Mouse (Mus musculus): Measurements from ENCODE around the gene Lmna. TPM values are rescaled to one million over a fixed set of nuclear protein-coding genes. Genes with fewer than 3 reads are reported as not detected.

The Lmna gene
- total RNA-seq, 2 experiments from 2014 or later: 189 to 213 TPM

DNA sequence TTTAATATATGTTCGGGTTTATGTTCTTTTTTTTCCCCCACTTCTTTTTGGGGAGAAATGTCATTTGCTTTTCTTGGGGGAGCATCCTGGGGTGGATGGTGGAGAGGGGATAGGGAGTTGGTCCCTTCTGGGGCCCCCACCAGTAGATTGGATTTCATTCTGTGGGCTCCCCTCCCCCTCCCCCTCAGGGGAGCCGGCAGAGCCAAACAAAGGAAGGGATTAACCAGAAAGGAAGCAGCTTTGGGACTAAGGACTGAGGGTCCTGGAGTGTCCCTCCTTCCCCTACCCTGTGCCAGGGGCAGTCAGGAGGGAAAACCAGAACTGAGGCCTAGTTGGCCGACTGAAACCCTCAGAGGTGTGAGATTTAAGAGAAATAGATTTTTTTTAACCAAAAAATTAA, 29.6 kb upstream of the Lmna start:
- DNase-seq: no peak

DNA sequence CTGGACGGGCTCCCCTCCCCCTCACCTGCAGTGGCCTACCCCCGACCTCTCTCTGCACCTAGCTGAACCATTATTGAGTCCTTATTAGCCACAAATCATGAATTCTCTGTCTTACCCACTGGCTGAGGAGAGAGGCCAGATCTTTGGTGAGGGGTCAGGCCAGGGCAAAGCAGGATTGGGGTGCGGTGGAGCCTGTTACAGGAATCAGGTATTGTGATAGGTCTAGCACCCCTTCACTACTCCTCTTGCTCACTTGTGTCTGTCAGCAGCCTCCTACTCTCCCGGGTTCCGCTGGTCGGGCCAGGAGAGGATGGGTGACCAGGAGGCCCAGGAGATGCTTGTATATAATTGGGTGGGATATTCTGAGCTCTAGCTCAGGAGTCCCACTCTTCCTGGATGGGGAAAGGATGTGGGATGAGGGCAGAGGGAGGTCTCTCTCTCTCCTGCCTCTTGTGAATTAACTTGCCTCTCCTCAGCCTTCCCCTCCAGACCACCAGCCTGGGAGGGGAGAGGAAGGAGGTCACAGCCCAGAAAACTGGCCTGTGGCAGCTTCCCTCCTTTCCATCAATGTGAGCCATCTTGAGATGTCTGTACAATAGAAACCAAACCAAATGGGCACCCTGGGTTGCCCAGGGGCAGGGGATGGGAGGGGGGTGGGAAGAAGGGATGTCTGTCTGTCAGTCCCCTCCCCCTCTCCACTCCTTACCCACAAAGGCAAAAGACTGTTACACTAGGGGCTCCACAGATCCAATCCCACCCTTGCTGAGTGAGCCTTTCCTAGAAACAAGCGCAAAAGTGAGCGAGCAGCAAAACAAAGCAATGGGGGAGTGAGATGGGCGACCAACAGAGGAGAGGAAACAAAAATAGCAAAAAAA, 28.8 kb upstream of the Lmna start:
- DNase-seq: no peak

DNA sequence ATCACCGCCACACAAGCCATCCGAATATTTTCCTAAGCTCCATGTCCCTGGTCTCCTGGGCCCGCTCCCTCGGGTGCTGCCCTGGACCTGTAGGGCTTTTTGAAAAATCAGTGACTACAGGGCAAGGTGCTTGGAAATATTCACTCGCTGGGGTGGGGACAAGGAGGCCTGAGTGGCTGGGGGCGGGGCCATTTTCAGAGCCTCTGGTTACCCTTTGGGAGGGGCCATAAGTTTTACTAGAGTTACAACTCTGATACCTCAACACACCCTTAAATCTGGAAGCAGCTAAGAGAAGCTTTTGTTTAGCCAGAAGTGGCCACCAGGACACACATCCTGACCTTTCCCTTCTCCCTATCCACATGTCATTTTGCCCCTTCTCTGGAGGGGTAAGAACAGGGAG, 27.4 kb upstream of the Lmna start:
- DNase-seq: no peak

DNA sequence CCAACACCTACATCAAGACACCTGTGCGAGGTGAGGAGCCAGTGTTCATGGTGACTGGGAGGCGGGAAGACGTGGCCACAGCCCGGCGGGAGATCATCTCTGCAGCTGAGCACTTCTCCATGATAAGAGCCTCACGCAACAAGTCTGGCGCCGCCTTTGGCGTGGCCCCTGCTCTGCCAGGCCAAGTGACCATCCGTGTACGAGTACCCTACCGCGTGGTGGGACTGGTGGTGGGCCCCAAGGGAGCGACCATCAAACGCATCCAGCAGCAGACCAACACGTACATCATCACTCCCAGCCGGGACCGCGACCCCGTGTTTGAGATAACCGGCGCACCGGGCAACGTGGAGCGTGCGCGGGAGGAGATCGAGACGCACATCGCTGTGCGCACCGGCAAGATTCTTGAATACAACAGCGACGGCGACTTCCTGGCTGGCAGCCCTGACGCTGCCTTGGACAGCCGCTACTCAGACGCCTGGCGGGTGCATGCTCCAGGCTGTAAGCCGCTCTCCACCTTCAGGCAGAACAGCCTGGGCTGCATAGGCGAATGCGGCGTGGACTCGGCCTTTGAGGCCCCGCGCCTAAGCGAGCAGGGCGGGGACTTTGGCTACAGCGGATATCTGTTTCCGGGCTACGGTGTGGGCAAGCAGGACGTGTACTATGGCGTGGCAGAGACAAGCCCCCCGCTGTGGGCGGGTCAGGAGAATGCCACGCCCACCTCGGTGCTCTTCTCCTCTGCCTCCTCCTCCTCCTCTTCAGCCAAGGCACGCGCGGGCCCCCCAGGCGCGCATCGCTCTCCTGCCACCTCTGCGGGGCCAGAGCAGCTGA, 26.6 kb upstream of the Lmna start:
- DNase-seq: peak; percentile 71

DNA sequence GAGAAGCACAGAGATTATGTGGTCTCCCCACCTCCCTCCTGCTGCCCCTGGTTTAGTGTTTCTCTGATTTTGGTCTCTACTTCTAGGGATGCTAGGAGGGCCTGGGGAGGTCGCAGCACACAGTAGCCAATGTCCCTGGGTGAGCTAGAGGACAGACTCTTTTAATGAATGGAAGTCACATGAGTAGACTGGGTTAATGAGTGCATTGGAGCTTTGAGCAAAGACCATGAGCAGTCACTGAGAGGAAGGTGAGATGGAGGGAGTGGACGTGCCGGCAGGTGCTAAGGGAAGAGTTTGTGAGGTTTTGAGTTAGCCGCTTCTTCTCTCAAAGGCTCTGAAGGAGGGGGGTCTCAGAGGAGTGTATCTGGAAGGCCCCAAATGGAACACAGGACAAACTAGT, 25.8 kb upstream of the Lmna start:
- no peak for DNase-seq

DNA sequence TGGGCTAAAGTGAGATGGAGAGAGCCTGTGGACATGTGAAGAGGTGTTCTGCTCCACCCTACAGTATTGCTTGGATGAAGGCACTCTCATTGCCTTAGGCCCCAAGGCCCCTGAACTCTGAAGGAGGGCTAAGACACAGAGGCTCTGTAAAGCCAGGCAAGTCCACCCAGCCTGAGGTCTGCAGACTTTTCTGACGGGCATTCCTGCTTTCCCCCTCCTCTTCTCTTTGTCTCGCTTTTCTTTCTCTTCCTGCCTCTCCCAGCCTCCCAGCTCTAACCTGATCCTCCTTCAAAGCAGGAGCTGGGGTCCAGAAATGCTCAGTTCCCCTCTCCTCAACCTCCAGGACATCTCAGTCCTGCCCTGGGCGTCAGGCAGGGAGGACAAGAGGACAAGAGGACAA, 25.2 kb upstream of the Lmna start:
- DNase-seq: no peak

DNA sequence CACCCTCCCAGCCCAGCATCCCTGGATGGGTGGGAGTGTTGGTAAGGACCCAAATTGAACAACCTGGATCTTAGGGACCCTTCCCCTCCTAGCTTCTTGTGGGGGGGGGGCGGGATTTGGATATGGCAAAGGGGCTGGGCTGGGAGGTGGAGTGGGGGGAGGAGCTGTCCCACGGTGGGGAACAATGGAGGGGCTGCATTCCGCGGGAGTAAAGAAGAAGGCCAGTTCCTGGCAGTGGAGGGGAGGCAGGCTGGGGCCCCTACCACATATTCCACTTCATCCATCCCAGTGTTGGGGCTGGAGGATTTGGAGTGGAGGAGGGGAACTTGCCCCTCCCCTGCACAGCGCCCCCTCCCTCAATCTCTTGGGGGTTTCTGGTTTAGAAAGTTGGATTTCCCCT, 23.9 kb upstream of the Lmna start:
- no peak for DNase-seq

DNA sequence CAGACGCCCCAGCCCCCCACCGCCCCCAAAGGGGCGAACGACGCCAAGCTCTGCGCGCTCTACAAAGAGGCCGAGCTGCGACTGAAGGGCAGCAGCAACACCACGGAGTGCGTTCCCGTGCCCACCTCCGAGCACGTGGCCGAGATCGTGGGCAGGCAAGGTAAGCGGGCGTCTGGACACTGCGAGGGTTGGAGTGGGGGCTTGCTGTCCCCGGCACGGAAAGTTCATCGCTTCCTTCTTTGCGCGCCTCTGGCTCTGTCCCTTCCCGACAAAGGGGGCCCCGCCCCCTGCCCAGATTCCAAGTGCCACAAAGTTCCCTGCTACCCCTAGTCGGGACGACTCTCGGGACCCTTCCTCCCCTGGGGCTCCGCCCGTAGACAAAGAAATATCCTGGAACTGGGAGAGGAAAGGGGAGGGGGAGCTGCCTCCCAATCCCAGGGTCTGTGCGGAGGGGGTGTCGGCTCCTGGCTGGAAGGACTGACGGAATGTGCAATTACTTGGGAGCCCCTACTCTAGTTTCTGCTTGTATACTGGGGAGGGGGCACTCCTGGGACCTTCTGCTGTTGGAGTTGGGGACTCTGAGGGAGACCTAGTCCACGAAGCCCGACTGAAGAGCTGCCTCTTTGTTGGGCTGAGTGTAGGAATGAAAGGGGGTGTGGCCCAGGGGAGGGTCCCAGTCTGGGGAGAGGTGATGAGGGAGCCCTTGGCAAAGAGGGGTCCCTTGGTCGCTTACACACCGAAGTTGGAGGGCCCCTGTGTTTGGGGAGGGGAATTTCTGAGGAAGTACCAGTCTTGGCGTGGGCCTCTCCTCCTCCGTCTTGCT, 23.1 kb upstream of the Lmna start:
- DNase-seq: peak; percentile 29

DNA sequence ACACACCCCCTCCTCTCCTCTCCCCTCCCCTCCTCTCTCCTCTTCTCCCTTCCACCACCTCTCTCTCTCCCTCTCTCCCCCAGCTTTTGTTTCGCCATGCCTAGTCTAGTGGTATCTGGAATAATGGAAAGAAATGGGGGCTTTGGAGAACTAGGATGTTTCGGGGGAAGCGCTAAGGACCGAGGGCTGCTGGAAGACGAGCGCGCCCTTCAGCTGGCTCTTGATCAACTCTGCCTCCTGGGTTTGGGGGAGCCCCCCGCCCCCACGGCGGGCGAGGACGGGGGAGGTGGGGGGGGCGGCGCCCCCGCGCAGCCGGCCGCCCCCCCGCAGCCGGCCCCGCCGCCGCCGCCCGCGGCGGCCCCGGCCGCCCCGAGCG, 22.5 kb upstream of the Lmna start, which contains the start of gene Mex3a:
Gene Mex3a (plus strand): TSS at position 97 of the 376 bp plus-strand sequence.
- no peak for DNase-seq

DNA sequence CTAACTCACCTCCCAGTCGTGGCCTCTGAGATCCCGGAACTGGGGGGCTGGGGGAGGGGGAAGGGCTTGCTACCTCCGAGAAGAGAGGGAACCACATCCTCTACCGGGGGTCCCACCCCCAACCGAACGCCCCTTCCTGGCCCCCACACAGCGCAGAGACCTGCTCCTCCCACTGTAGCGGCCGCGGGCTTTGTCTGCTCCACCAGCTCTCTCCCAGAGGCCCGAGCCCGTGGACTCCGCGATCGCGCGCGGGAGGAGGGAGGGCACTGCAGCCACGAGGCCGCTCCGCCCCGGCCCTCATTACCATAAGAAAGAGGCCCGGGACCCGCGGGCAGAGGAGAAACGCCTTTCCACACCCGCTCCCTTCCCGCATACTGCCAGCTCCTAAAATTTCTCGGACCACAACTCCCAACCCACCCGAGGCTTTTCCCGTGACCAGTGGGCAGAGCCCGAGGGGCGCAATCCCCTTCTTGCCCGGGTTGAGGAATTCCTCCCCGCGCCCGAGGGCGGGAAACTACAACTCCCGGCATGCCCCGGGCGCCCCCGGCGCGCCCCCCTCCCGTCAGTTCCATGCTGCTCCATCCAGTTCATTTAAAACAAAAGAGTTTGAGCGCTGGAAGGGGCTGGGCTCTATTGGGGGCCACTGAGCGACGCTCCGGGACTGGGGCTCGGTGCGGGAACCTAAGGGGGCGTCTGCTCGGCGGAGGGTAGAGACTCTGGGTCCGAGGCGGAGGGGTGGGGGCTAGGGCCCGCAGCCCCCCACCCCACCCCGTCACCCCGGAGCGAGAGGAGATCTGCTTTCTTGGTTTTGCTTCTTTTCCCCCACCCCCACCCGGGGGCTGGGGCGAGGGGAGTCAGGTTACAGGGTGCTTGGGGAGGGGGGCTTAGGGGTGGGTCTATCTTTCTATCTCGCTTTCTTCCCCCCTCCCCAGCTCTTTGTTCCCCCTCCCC, 21.9 kb upstream of the Lmna start:
- DNase-seq: peak; percentile 87

DNA sequence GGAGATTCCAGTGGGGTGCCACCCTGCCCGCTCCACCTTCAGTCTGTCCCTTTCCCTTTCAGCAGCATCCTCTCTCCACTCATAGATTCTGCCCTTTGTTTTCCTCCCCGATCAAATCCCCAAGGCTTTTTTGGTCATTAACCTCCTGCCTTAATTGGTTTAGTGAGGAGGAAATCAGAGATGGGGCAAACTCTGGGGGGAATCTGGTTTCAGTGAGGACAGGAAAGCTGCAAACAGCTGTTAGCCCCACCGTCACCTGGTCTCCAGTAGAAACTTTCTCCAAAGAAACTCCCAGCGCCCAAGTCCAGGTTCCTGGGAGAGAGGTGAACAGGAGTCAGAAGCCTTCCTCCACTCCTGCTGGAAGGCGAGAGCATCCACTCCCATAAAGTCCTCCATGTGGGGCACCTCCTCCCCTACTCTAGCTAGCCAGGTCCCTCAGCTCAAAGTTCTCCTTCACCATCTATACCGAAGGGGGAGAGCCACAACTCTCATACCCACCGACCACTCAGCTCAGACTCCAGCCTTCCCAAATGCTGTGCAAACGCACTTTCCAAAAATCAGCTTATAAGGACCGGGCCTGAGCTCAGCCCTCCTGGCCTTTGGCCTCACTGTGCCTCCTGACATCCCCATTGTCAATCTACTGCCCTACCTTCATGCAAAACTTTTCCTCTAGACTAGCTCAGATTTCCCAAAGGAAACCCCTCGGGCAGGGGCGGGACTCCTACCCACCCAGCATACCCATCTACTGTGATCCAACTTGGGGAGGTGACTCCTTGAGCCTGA, 20.5 kb upstream of the Lmna start:
- DNase-seq: no peak

DNA sequence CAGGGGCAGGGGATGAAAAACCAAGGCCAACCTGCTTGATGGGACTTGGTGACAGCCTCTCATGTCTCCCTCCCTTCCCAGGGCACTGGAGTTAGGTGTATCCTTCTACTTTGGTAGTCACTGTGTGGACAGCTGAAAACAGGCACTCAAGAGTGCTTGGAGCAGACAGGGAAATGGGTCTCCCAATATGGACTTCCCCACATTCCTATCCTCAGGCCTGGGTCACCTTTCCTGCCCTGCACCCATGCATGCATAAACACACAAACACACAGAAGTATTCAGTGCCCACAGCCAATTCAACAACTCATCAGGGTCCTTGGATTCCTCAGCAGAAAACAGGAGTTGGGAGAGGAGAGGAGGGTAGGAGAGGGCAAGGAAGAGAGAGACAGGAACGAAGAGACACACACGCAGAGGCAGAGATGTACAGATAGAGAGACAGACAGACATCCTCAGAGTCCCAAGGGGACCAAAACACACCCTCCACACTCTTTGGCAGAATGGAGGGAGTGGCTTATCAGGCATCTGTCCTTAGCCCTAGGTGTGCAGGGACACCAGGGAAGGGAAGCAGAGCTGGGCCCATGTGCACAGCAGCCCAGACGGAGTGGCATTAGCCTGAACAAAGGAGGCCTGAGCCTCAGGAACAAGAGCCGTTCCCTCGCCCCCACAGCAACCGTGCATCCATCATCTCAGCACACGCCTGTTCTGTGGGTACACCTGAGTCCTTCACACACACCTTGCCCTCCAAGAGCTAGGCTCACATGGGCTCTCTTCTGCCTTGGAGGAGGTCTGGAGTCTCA, 19.6 kb upstream of the Lmna start:
- DNase-seq: no peak

DNA sequence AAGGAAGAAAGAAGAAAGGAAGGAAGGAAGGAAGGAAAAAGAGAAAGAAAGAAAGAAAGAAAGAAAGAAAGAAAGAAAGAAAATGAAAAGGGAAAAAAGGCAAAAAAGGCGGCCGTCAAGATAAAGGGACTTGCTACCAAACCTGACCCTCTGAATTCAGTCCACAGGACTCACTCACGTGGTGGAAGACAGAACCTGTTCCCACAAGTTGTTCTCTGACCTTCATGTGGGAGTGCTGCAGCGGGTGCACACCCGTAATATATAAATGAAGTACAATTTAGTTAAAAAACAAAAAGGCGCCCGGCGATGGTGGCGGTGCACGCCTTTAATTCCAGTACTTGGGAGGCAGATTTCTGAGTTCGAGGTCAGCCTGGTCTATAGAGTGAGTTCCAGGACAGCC, 18.9 kb upstream of the Lmna start:
- no peak for DNase-seq

DNA sequence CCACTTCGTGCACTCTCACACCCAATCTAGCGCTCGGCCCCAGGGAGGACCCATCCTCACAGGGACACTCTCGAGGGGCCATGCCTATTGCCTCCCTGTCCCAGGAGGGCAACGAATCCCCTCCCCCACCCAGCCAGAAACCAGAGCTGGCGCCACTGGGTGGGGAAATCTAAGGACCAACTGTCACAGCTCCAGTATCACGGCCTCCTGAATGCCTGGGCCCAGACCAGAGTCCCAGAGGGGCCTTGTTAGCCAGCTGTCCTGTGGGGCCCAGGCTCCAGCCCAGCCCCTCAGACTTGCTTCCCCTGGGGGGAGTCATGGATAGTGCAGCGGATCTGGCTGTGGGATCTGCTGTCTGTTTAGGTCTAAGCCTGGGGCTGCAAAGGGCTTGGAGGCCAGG, 17.8 kb upstream of the Lmna start:
- DNase-seq: peak; percentile 44

DNA sequence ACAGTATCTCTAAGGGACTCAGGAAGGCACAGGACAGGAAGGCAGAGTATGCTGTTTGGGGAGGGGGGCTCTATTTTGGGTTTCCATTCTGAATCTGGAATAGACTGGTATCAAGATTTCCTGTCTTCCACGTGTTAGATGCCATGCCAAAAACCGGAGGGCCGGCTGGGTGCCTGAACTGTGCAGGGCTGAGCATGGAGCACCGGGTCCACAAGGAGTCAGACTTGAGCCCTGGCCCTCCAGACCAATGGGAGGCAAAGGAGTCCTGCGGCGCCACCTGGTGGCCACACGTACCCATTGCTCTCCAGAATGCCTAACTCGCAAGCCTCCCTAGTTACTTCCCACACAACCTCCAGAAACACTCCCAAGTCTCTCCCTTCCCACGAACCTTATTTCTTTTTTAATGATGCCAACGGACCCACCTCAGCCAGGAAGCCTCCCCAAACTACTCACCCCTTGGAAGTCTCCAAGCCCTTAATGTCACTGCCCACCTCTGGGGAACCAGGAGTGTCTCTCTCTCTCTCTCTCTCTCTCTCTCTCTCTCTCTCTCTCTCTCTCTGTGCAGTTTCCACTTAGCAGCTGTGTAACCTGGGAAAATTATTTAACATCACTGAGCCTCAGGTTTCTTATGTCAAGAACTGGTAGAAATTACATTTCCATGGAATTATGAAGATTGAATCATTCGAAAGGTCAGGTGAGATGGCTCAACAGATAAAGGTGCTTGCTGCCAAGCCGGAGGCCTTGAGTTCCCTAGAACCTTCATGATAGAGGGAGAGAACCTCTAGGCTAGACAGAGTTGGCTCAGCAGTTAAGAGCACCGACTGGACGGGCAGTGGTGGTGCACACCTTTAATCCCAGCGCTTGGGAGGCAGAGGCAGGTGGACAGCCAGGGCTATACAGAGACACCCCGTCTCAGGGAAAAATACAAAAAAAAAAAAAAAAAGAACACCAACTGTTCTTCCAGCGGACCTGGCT, 16.7 kb upstream of the Lmna start:
- peak; percentile 86 for DNase-seq

DNA sequence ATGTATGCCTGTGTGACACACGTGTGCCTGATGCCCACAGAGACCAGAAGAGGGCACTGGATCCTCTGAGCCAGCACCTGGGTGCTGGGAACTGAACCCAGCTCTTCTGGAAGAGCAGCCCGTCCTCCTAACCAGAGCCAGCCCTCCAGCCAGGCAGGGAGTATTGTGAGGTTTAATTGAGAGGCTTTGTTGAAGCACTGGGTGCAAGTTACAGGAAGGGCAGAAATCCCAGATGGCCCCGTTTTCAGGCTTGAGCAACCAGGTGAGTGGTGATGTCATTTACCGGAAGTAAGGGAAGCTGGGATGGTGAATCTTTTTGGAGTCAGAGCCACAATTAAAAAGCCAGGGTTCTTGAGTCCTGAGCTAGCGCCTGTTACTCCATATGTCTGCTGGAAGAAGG, 15.3 kb upstream of the Lmna start:
- DNase-seq: no peak

DNA sequence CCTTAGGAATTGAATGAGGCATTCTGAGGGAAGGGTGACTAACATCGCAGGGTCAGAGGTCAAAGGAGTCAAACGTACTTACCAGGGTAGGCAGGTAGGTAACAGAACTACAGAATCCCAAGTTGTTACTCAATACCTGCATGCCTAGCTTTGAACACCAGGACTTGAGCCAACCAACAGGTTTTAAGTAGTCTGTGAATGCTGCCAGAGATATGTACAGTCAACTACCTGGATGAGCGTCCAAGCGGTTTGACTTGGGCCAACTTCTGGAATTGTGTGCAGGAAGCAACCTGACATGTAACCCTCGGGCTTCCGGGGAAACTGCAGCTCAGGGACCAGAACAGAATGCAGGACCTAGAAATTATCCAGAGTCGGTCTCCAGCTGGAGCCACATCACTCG, 13.3 kb upstream of the Lmna start:
- no peak for DNase-seq

DNA sequence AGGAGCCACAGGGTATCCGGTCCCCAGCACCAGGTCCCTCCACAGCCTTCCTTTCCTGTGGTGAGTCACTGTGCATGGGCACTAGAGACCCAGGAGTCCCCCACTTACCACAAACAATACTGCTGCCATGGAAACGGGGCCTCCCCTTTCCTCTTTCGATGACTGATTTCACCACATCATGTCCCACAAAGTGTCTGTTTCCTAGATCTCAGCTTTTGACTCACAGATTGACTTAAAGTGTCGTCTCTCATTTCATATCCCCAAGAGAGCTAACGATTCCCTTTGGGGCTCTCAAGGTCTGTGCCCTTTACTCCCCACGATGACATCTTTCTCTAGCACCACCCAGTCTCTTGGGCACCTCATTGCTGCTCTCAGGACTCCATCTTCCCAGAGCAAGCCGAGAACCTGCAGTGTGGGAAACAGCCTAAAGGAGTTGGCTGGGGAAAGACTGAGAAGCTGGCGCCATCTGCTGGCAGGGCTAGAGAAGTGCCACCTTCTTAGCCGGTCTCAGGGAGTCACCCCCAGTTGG, 12.1 kb upstream of the Lmna start:
- DNase-seq: peak; percentile 73
